Mouse (Mus musculus) common myeloid progenitor, adult 5-6 weeks (primary cell): ENCODE measurements around the gene Rc3h2. TPM values are rescaled to one million over a fixed set of nuclear protein-coding genes. Genes with fewer than 3 reads are reported as not detected.

Experiments used
- ATAC-seq: replicated peaks from 2 replicates; pipeline ENCODE4 v1.8.0; 2016; ENCODE audit warnings: low read depth, mild to moderate bottlenecking, moderate TSS enrichment, inconsistent platforms; ENCODE audit not compliant: poor library complexity, severe bottlenecking
- total RNA-seq: library from RNA; stranded (forward); fragments of 200-1000, 187-1606 nt; gene quantifications from 2 replicates; pipeline ENCODE4 v1.2.3, GENCODE M21; 2017

Gene Rc3h2
- total RNA-seq, 1 experiment from 2014 or later: 36.5 TPM

- no peak for ATAC-seq
Measured at GRCm38 (mm10) chr2:37351671-37352070, 71.0 kb downstream of the Rc3h2 start.

- ATAC-seq: peak; percentile 85
Measured at GRCm38 (mm10) chr2:37338497-37339187, 84.1 kb downstream of the Rc3h2 start.

- ATAC-seq: no peak
Measured at GRCm38 (mm10) chr2:37333321-37333720, 89.4 kb downstream of the Rc3h2 start.

GRCm38 (mm10) chr2:37326215-37326614 lies 96.5 kb downstream of the Rc3h2 start, which contains the start of gene Olfr368:
TSS of gene Olfr368 (plus strand) at chr2:37326515.
- no peak for ATAC-seq

Other genes starting within 250 kb of the Rc3h2 start
- gene Olfr365, start 234.7 kb downstream of the Rc3h2 start, total RNA-seq: not detected in 2 replicates
- gene Olfr366, start 211.3 kb downstream of the Rc3h2 start, total RNA-seq: not detected in 2 replicates
- gene Olfr368, start 96.4 kb downstream of the Rc3h2 start, total RNA-seq: not detected in 2 replicates
- 77.8 and 83.4 TPM in 2 replicates for gene Pdcl, start 63.6 kb downstream of the Rc3h2 start, total RNA-seq
- 14.2 and 15.5 TPM in 2 replicates for gene Zbtb26, start 20.2 kb upstream of the Rc3h2 start, total RNA-seq
- gene Zbtb6, start 20.3 kb upstream of the Rc3h2 start, total RNA-seq: 29.4 and 31.4 TPM in 2 replicates
- gene Rabgap1, start 20.4 kb upstream of the Rc3h2 start, total RNA-seq: 24.8 and 53.1 TPM in 2 replicates
- 1.2 and 2.1 TPM in 2 replicates for gene Gpr21, start 93.4 kb upstream of the Rc3h2 start, total RNA-seq